Mouse (Mus musculus) CH12.LX (cell line): ENCODE measurements around the gene Arpc1b. TPM values are rescaled to one million over a fixed set of nuclear protein-coding genes. Genes with fewer than 3 reads are reported as not detected.
"Not testable (repeated sequence)": the region's sequence is repeated elsewhere in the genome, so short reads cannot be mapped to it uniquely, and the experiment has no call there.

ENCODE experiments used
- DNase-seq: peaks from one replicate; pipeline ENCODE4 v3.0.0-alpha.2; 2013; ENCODE audit errors: extremely low read depth
- H3K27ac ChIP-seq: 2 replicates; pipeline ENCODE4 v1.5.1; 2012; ENCODE audit warnings: low read depth, mild to moderate bottlenecking, control low read depth, moderate library complexity; ENCODE audit not compliant: insufficient read depth
- H3K27me3 ChIP-seq: replicated peaks from 2 replicates; pipeline ENCODE3; 2012; ENCODE audit warnings: inconsistent platforms
- H3K36me3 ChIP-seq, 2 experiments: replicated peaks in 1 of 2; 2 replicates each; pipeline versions ENCODE3 to v1.6.1; 2012; ENCODE audit warnings: inconsistent platforms in 1 of 2, low read length in 1 of 2, mild to moderate bottlenecking in 1 of 2, mixed read lengths in 1 of 2, moderate library complexity in 1 of 2; ENCODE audit not compliant: control insufficient read depth in 1 of 2, insufficient read depth in 1 of 2
- H3K4me1 ChIP-seq, 2 experiments: 2 replicates each; pipeline ENCODE4 v1.6.1; 2012; ENCODE audit warnings: inconsistent platforms in 1 of 2, moderate library complexity in 1 of 2; ENCODE audit not compliant: insufficient read depth in 2 of 2, control insufficient read depth in 1 of 2
- H3K4me2 ChIP-seq: 2 replicates; pipeline ENCODE4 v1.6.1; 2012; ENCODE audit warnings: low read depth, mild to moderate bottlenecking, control low read depth; ENCODE audit not compliant: poor library complexity, insufficient read depth, severe bottlenecking
- H3K4me3 ChIP-seq, 3 experiments: fragments of 150-350 bp in 1 of 3; sonication (generic) in 1 of 3; replicated peaks in 1 of 3; 2 replicates each; pipeline versions ENCODE3 to v1.5.1; 2011 to 2012; ENCODE audit warnings: low read depth in 2 of 3, low read length in 2 of 3, mild to moderate bottlenecking in 2 of 3, moderate library complexity in 2 of 3, control low read depth in 1 of 3, improper control_type of control experiment in 1 of 3, inconsistent platforms in 1 of 3, mixed read lengths in 1 of 3; ENCODE audit not compliant: poor library complexity in 1 of 3
- H3K79me2 ChIP-seq: replicated peaks from 2 replicates; pipeline ENCODE4 v1.6.1; 2012; ENCODE audit warnings: mild to moderate bottlenecking, moderate library complexity; ENCODE audit not compliant: control insufficient read depth, poor library complexity, insufficient read depth, severe bottlenecking; ENCODE audit errors: extremely low read depth
- H3K9ac ChIP-seq: 2 replicates; pipeline ENCODE4 v1.6.1; 2012; ENCODE audit warnings: low read depth, mild to moderate bottlenecking, control low read depth, moderate library complexity; ENCODE audit not compliant: insufficient read depth
- H3K9me3 ChIP-seq: replicated peaks from 2 replicates; pipeline ENCODE3; 2012; ENCODE audit warnings: low read length, inconsistent platforms, mixed read lengths
- CHD1 ChIP-seq: IDR thresholded peaks from 2 replicates; pipeline ENCODE4 v1.6.1; 2012; ENCODE audit warnings: low read depth, low read length, improper control_type of control experiment, inconsistent platforms
- CTCF ChIP-seq, 2 experiments: IDR thresholded peaks in 1 of 2; conservative IDR thresholded peaks in 1 of 2; 2 replicates each; pipeline ENCODE4 v1.5.1; 2011 to 2012; ENCODE audit warnings: low read depth in 2 of 2, low read length in 2 of 2, improper control_type of control experiment in 1 of 2, inconsistent platforms in 1 of 2, mild to moderate bottlenecking in 1 of 2, moderate library complexity in 1 of 2
- E2F4 ChIP-seq: IDR thresholded peaks from 2 replicates; pipeline ENCODE4 v1.6.1; 2011; ENCODE audit warnings: low read depth, low read length, improper control_type of control experiment; ENCODE audit not compliant: insufficient replicate concordance
- ELF1 ChIP-seq: IDR thresholded peaks from 2 replicates; pipeline ENCODE4 v1.6.1; 2014; ENCODE audit warnings: low read depth, mild to moderate bottlenecking, inconsistent platforms, low read length, improper control_type of control experiment
- EP300 ChIP-seq: IDR thresholded peaks from 2 replicates; pipeline ENCODE4 v1.6.1; 2011; ENCODE audit warnings: low read length, improper control_type of control experiment
- ETS1 ChIP-seq: conservative IDR thresholded peaks from 2 replicates; pipeline ENCODE4 v1.6.1; 2012; ENCODE audit warnings: low read depth, mild to moderate bottlenecking, inconsistent platforms, low read length, improper control_type of control experiment, moderate library complexity
- HCFC1 ChIP-seq: IDR thresholded peaks from 2 replicates; pipeline ENCODE4 v1.6.1; 2012; ENCODE audit warnings: low read depth, mild to moderate bottlenecking, inconsistent platforms, low read length, improper control_type of control experiment
- JUND ChIP-seq: conservative IDR thresholded peaks from 2 replicates; pipeline ENCODE4 v1.6.1; 2011; ENCODE audit warnings: low read depth, low read length, improper control_type of control experiment
- NRF1 ChIP-seq: IDR thresholded peaks from 2 replicates; pipeline ENCODE4 v1.6.1; 2014; ENCODE audit warnings: low read depth, mild to moderate bottlenecking, inconsistent platforms, low read length, improper control_type of control experiment, moderate library complexity
- PAX5 ChIP-seq: IDR thresholded peaks from 2 replicates; pipeline ENCODE4 v1.6.1; 2012; ENCODE audit warnings: low read length, inconsistent platforms, mixed read lengths
- POLR2AphosphoS2 ChIP-seq: IDR thresholded peaks from 2 replicates; pipeline ENCODE4 v1.6.1; 2011; ENCODE audit warnings: low read depth, low read length, improper control_type of control experiment
- RAD21 ChIP-seq: IDR thresholded peaks from 2 replicates; pipeline ENCODE4 v1.6.1; 2011; ENCODE audit warnings: low read depth, mild to moderate bottlenecking, low read length, improper control_type of control experiment, moderate library complexity
- USF2 ChIP-seq: conservative IDR thresholded peaks from 2 replicates; pipeline ENCODE4 v1.6.1; 2011; ENCODE audit warnings: low read depth, low read length, improper control_type of control experiment
- ZNF384 ChIP-seq: IDR thresholded peaks from 2 replicates; pipeline ENCODE4 v1.6.1; 2012; ENCODE audit warnings: low read depth, low read length, improper control_type of control experiment, inconsistent platforms
- dilution Hi-C: fragments of 300-500 bp; cut with MboI; formaldehyde crosslinking; loops from 2 replicates; pipeline ENCODE4 v1.14.3; 2020; ENCODE audit warnings: low sequenced_read_pairs; ENCODE audit not compliant: extremely low pct_unique_long_range_greater_than_20kb, extremely low pct_ligation_motif_present
- in situ Hi-C: fragments of 300-500 bp; cut with MboI; formaldehyde crosslinking; loops from 3 replicates; pipeline ENCODE4 v1.14.3; 2019; ENCODE audit warnings: low sequenced_read_pairs, low pct_ligation_motif_present, low pct_unique_long_range_greater_than_20kb, mixed read lengths
- polyA plus RNA-seq: library from polyadenylated mRNA; unstranded; fragments of >175 nt; gene quantifications from 2 replicates; pipeline ENCODE4 v1.2.1, GENCODE M21; 2012; ENCODE audit warnings: low read depth; ENCODE audit not compliant: insufficient read length
- total RNA-seq, 2 experiments: library from RNA; depleted of rRNA; stranded (reverse); fragments of 300-350 nt in 1 of 2; fragments of >200 nt in 1 of 2; gene quantifications; 2 replicates each; pipeline ENCODE4 v1.2.3; 2012 to 2014

The Arpc1b gene
- total and polyA plus RNA-seq, 3 experiments, result 330 to 516 (median 441) TPM

- no peak overlapping the region for H3K9ac ChIP-seq
- H3K36me3 ChIP-seq, result no peaks in the 10 kb centered on the region
- H3K79me2 ChIP-seq, result no peaks in the 10 kb centered on the region
- H3K4me3 ChIP-seq, result no peak overlapping the region
- no peak for TF ChIP-seq POLR2AphosphoS2
- TF ChIP-seq JUND, result no peak
- no peak for TF ChIP-seq ZNF384
- TF ChIP-seq CHD1, result no peak
- no peak for TF ChIP-seq PAX5
- TF ChIP-seq USF2, result no peak
- TF ChIP-seq ELF1, result no peak
- no peak for TF ChIP-seq ETS1
- no peak for TF ChIP-seq NRF1
- no peak for TF ChIP-seq E2F4
- TF ChIP-seq CTCF (conservative IDR thresholded peaks at IDR 0.05 in 1 of 2, IDR thresholded peaks at IDR 0.05 in 1 of 2; ENCODE audit: low read depth in 2 of 2, low read length in 2 of 2), result no peak
- peaks cover 2% of the 10 kb centered on the region for H3K27me3 ChIP-seq
- H3K4me1 ChIP-seq, result no peaks in the 10 kb centered on the region
- DNase-seq, result no peak
- H3K4me2 ChIP-seq, result no peak overlapping the region
- in situ Hi-C loops, result no loop called here
- H3K27ac ChIP-seq, result no peak overlapping the region
- dilution Hi-C loops, result no loop called here
- no peaks in the 10 kb centered on the region for H3K9me3 ChIP-seq
Measured at GRCm38 (mm10) chr5:145075081-145075480, 38.9 kb upstream of the Arpc1b start.

- dilution Hi-C loops, result no loop called here
Measured at GRCm38 (mm10) chr5:145081866-145082613, 32.0 kb upstream of the Arpc1b start.

GRCm38 (mm10) chr5:145083201-145083600 is 30.8 kb upstream of the Arpc1b start:
- Histone ChIP-seq H3K4me3 (peak overlapping the region in 1 of 3 experiments; percentile 67), H3K79me2 (peaks cover 36% of the 10 kb centered on the region), H3K4me1 (peaks cover 5 to 16% of the 10 kb centered on the region in 2 experiments; a peak in 3 of 4 replicates), H3K4me2 (peak overlapping the region; percentile 74), H3K36me3 (peaks cover 0 to 16% of the 10 kb centered on the region in 2 experiments)
- H3K9ac ChIP-seq, DNase-seq, dilution Hi-C loops, H3K27me3 ChIP-seq, H3K27ac ChIP-seq, H3K9me3 ChIP-seq: not testable (repeated sequence)
- in situ Hi-C loops, result loop anchor here (5.0 kb wide), 1 partner anchor 86 kb away; no protein-coding TSS in a partner anchor

More at GRCm38 (mm10) chr5:145081866-145082613, 32.0 kb upstream of the Arpc1b start:
- in situ Hi-C loops, result loop anchor here (5.0 kb wide), 1 partner anchor 85 kb away; no protein-coding TSS in a partner anchor
- peaks cover 30% of the 10 kb centered on the region for H3K79me2 ChIP-seq
- no peak overlapping the region for H3K27ac ChIP-seq
- TF ChIP-seq HCFC1 (no peak), EP300 (no peak), RAD21 (no peak)
- H3K9ac ChIP-seq, result no peak overlapping the region
- peaks cover 2% of the 10 kb centered on the region for H3K27me3 ChIP-seq
- no peak overlapping the region for H3K4me2 ChIP-seq
- H3K36me3 ChIP-seq, result peaks cover 0 to 13% of the 10 kb centered on the region in 2 experiments
- DNase-seq, result no peak
- H3K4me1 ChIP-seq, result peaks cover 5 to 16% of the 10 kb centered on the region in 2 experiments; a peak in 3 of 4 replicates
- no peaks in the 10 kb centered on the region for H3K9me3 ChIP-seq
- no peak overlapping the region for H3K4me3 ChIP-seq
